Comparison of ENCODE assay signal across 9 mouse cellular contexts in genomic region chr19:17467556-17468211, GRCm38 (mm10).
DNase-seq lines count a peak whose midpoint lies in the region; ATAC-seq and TF ChIP-seq lines count a peak whose summit lies in the region.
"Had no signal": no experiment of that assay in that cellular context is flagged by ENCODE, and none has a peak within 500 bp of the region (broad histone marks: within the 10 kb centered on the region; RNA-seq: fewer than 3 reads in every experiment).

No protein-coding gene starts in this region.

- no peaks in the 10 kb centered on the region for H3K79me2 ChIP-seq in heart, adult 2 months (replicated peaks; ENCODE audit: control insufficient read depth, insufficient read depth, low read length)

- no peaks in the 10 kb centered on the region for H3K36me3 ChIP-seq in heart, adult 2 months (ENCODE audit: control insufficient read depth, insufficient read depth, low read length)
- no peaks in the 10 kb centered on the region for H3K36me3 ChIP-seq in midbrain, postnatal 0 days (ENCODE audit: insufficient read depth, low read length)
- H3K36me3 ChIP-seq: liver, embryonic 13.5 days had no signal

- no peak overlapping the region for H3K4me3 ChIP-seq in heart, adult 2 months
- H3K4me3 ChIP-seq in midbrain, postnatal 0 days (ENCODE audit: low read depth, low read length), result no peak overlapping the region
- H3K4me3 ChIP-seq: liver, embryonic 13.5 days had no signal

- no peak for DNase-seq in heart, adult 2 months
- no peak for DNase-seq in heart, postnatal 25 days (ENCODE audit: low spot score)
- DNase-seq in A20 (ENCODE audit: low read depth, low spot score), result peak; percentile 11
- DNase-seq in cerebellum, postnatal 25 days, result peak; percentile 8 to 22
- peak; percentile 51 to 52 for DNase-seq in kidney, postnatal 36 days
- DNase-seq in midbrain, postnatal 0 days (ENCODE audit: low spot score), result peak; percentile 73
- DNase-seq in adrenal gland, adult 8-10 months, result no peak
- DNase-seq: liver, embryonic 13.5 days had no signal

- H3K4me2 ChIP-seq in midbrain, postnatal 0 days (ENCODE audit: low read depth, low read length, poor library complexity, severe bottlenecking), result no peak overlapping the region
- H3K4me2 ChIP-seq: liver, embryonic 13.5 days had no signal

- TF ChIP-seq EP300 in heart, adult 2 months (IDR thresholded peaks at IDR 0.05; ENCODE audit: insufficient read depth, low read depth, low read length), result no peak

- H3K9me3 ChIP-seq in midbrain, postnatal 0 days (ENCODE audit: low read length), result no peaks in the 10 kb centered on the region
- H3K9me3 ChIP-seq: liver, embryonic 13.5 days had no signal

- H3K27me3 ChIP-seq in heart, adult 2 months (ENCODE audit: control insufficient read depth, insufficient read depth, low read length), result no peaks in the 10 kb centered on the region
- no peaks in the 10 kb centered on the region for H3K27me3 ChIP-seq in midbrain, postnatal 0 days (ENCODE audit: insufficient read depth, low read length)
- H3K27me3 ChIP-seq: liver, embryonic 13.5 days had no signal

- H3K9ac ChIP-seq in heart, adult 2 months (ENCODE audit: low read depth, low read length), result no peak overlapping the region
- no peak overlapping the region for H3K9ac ChIP-seq in midbrain, postnatal 0 days (replicated peaks; ENCODE audit: low read length, poor library complexity, severe bottlenecking)
- H3K9ac ChIP-seq: liver, embryonic 13.5 days had no signal

- peak; percentile 73; the same call in 1 of the 2 replicates for ATAC-seq in midbrain, postnatal 0 days (ENCODE audit: low FRiP score)
- ATAC-seq in erythroid progenitor cell, adult 5-6 weeks (replicated peaks; ENCODE audit: low FRiP score, poor library complexity, severe bottlenecking), result no peak

- peak; percentile 74 for TF ChIP-seq CTCF in heart, adult 2 months (IDR thresholded peaks at IDR 0.05)
- peak; percentile 86 for TF ChIP-seq CTCF in midbrain, postnatal 0 days (IDR thresholded peaks at IDR 0.05)

- TF ChIP-seq POLR2A in heart, adult 2 months (IDR thresholded peaks at IDR 0.05; ENCODE audit: insufficient read depth, low read depth, low read length), result no peak

- no peaks in the 10 kb centered on the region for H3K4me1 ChIP-seq in heart, adult 2 months (ENCODE audit: control insufficient read depth, insufficient read depth, low read length)
- no peaks in the 10 kb centered on the region for H3K4me1 ChIP-seq in midbrain, postnatal 0 days (ENCODE audit: insufficient read depth, low read length)
- H3K4me1 ChIP-seq: liver, embryonic 13.5 days had no signal

- WGBS in heart, adult 2 months, result 55% methylated on average over 6 of the region's 6 CpGs
- 55% methylated on average over 6 of the region's 6 CpGs for WGBS in midbrain, postnatal 0 days

- H3K27ac ChIP-seq in heart, adult 2 months, result no peak overlapping the region
- no peak overlapping the region for H3K27ac ChIP-seq in midbrain, postnatal 0 days (ENCODE audit: low read depth, low read length)
- H3K27ac ChIP-seq: liver, embryonic 13.5 days had no signal

- intact Hi-C loops in heart, adult 2 months (cut with DNase I), result loop anchor here (5.0 kb wide), 1 partner anchor 1080 kb away; no protein-coding TSS in a partner anchor
- intact Hi-C loops in heart, postnatal 25 days (cut with DNase I), result loop anchor here (2.0 kb wide), 1 partner anchor 1081 kb away; no protein-coding TSS in a partner anchor

Comparison
In these comparisons a context has a peak if more than half of its experiments do, and no peak if none do; other contexts are left out.
1. DNase-seq: peak in A20 (single experiment), cerebellum, postnatal 25 days (2 of 2), kidney, postnatal 36 days (2 of 2) and midbrain, postnatal 0 days (single experiment); none in heart, adult 2 months (0 of 2), heart, postnatal 25 days (single experiment) and adrenal gland, adult 8-10 months (single experiment).